Mouse (Mus musculus) mouse embryonic stem cell (cell line): ENCODE data around the gene Spag16.

Experiments
- in situ Hi-C, 2 experiments: fragments of 300-500 bp; cut with MboI; formaldehyde crosslinking; loops; 1 replicate in 1 of 2; 3 replicates in 1 of 2; pipeline ENCODE4 v1.14.3; 2019 to 2020; ENCODE audit warnings: low sequenced_read_pairs in 2 of 2, low pct_unique_long_range_greater_than_20kb in 1 of 2, mixed read lengths in 1 of 2; ENCODE audit not compliant: unreplicated experiment in 1 of 2

The Spag16 gene

DNA sequence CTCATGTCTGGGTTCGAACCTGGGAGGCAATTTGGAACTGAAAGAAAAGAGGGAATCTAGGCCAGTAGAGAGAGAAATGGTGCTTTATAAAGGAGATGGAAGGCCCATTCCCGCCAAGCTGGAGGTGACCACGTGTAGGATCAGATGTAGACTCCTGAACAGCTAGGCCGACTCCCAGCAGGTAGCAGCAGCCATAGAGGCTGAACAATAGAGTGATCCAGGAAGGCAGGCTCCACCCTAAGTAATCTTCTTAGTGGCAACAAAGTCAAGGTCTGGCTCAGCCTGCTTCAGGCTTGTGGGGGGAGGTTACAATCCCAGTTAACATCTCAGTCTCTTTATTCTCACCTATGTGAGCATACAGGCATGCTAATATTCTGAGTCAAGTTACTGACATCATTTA is 494.2 kb downstream of the Spag16 start:
- in situ Hi-C loops: no loop called here

DNA sequence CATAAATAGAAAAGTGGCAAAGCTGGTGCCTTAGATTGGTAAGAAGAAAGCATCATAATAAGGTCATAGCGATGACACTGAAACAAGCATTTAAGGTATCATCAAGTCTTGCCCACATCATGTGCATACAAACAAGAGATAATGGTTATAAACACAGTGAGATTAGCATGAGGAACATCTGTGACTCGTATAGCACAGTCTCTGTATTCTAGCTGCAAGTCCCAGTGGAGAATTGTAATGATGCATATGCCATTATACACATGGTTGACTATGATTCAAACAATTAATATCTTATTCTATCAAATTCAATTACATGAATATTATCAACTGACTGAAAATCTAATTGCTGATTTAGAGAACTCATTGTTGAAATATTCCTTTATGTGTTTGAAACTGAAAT is 519.4 kb downstream of the Spag16 start:
- in situ Hi-C loops: no loop called here

DNA sequence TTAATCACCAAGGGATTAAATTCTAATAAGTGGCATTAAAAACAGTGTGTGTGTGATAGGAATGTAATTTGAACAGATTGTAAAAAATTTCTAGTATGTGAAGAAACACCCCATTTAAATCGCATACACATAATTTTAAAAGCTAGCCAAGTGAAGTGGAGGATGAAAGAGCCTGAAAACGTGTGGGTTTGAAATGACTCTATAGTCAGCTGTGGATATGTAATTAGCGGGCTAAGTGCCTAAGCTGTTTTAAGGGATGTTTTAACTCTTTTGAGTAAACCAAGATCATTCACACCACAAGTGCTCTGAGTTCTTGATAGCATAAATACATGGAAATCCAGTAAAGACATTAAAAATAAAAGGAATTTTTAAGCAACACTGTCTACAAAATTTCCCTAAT is 524.6 kb downstream of the Spag16 start:
- in situ Hi-C loops: no loop called here

DNA sequence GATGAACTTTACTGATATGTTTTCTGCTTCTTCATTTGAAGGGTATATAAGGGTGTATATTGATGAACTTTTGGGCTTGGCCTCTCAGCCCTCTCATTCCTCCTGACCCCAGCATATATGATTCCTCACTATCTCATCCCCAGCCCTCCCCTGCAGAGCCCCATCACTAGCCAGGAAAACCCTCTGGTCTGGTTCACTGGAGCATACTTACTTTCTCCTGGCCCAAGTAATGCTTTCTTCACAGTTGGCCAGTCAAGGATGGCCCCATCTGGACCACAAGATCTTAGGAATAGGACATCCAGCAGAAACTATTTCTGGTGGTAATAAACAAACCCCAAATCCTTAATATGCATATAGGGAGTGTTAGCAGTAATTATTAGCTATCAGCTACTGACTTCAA is 527.2 kb downstream of the Spag16 start:
- in situ Hi-C loops: no loop called here

DNA sequence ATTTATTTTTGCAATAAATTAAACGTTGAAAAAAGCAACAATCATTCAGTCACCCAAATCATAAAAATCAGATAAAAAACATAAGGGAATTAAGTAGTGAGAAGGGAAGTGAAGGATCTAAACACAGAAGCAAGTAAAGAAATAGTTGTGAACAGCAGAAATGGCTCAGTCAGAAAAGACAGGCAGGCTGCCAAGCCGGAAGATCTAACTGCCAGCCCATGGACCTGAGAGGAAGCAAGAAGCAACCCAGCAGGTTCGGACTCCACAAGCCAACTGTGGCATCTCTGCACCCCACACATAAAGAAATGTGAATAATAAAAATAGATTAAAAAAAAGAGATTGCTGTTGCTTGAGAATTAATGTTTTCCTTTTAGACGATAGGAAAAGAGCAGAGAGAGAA is 545.0 kb downstream of the Spag16 start:
- in situ Hi-C loops: no loop called here

DNA sequence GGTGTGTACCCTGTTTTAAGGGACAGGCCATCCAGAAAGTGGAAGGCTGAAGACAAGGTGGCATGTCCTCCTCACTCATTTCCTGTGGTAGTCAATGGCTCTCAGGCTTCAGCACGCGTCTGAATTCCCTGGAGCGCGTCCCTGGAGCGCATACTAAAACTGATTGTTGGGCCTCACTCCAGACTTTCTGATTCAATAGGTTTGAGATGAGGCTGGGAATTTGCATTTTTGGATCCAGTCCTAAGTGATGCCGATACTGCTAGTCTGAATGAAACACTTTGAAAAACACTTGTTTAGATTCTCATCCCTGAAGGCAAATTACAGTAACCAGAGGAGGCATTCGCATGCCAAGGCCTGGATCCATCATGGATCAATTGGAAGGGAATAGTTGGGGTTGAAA is 553.3 kb downstream of the Spag16 start:
- in situ Hi-C loops: no loop called here

DNA sequence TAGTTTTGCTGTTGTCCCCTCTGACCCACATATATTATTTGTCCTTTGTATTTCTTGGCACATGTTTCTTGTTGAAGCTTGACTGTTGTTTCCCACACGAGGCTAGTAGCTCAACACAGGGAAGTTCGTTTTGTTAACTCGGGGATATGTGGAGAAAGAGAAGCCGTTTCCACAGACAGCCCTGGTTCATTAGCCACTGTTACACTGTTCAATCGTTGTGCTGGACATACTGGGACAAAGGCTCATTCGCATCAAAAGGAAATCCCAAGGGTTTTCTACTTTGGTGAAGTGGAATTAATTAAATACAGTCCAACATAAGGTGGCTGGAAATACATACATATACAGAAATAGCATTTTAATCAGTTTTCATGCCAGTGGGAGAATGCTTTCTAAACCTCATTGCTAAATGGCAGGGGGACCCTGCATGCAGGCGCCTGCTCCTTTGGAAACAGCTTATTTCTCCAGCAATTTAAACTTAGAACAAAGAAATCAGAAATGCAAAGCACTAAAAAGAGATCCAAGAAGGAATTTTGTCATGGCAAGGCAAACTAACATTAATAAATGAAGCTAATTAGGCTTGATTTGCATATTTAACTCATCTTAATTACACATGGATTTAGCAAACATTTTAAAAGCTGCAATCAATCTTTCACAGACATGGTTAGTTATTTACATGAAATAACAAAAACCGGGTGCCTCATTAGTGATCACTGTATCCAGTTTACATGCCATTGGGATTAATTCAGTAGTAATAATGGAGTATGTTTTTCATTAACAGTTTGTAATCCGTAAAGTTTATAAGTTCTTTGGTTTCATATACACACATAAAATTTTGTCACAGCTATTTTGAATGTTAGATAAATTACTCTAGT is 615.7 kb downstream of the Spag16 start:
- in situ Hi-C loops: no loop called here

DNA sequence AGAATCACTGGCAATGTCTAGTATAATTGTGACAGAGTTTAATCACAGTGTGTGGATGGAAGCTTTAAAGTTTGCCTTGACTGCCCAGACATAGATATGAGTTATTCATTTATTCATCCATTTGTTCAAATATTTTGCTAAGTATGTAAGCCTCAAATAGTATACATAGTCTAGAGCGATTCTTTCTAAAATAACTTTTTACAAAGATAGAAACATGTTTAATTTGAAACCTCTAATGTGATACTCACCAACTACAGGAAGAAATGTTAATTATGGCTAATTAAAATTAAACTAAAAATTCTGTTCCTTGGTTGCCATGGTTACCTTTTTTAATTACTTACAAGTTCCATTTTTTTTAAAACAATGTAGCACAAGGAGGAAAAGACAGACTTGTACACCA is 653.1 kb downstream of the Spag16 start:
- in situ Hi-C loops: no loop called here

DNA sequence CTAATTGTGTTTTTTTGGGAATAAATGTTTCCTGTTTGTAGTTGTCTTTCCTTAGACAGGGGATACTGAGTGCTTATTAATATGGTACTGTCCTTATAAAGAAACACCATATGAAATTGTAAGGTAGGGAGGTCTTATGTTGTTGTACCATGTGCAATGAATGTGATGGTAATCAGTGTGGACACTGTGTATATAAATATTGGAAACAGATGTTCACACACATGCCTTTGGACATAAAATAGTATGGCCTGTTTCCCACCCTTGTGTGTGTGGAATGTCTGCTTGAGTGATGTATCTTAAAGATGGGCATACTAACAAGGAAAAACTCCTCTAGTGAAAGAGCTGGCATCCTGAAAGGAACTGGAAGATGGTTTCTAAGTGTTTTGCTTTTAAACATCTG is 692.1 kb downstream of the Spag16 start:
- in situ Hi-C loops: no loop called here

DNA sequence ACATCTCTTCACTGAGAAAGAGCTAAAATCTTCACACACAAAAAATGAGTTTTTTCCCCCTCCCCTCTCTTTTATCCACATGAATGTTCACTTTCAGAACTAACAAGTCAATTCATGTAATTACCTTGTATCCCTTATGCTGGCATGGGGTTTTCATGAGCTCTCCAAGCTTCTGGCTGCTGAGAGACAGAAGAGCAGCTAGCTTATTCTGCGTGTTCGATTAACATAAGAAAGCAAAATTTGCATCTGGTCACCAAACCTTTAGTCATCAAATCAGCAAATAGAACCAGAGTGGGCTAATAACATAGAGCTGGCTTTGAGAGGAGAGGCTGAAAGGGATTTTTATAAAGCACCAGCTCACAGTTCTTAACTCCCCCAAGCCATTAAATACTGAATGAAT is 700.4 kb downstream of the Spag16 start:
- in situ Hi-C loops: no loop called here

DNA sequence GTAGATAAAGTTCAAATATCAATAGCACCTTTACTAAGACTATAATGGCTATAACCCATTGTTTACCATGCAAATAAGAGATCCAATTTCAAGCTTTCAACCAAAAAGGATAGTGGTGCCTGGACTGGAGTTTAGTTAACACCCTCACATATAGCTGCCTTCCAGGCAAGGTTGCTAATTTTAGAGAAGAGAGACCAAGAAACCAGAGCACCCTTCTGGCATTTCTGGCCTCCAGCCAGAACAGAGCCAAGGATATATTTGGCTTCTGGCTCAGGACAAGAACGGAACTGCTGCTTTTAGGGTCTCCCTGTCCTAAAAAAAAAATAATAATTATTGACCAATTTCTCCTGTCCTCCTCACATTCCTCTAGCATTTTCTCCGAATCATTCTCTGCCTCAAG is 703.0 kb downstream of the Spag16 start:
- in situ Hi-C loops: no loop called here

DNA sequence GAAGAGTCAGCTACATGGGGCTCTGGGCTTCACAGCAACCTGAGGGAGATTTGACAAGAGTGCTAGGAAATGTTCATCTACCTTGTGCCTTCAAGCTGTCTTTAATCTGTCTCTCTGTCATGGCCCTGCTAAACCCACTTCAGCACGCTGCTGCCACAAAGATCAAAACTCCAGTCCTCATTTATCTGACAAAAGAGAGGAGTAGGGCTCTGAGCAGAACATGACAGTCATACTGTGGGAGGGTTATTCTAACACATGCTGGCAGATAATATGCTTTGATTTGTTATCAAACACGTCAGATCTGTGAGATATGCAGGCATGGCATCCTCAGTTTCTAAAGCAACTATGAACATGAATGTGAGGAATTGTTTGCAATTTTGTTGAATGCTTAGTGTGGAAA is 725.1 kb downstream of the Spag16 start:
- in situ Hi-C loops: no loop called here

DNA sequence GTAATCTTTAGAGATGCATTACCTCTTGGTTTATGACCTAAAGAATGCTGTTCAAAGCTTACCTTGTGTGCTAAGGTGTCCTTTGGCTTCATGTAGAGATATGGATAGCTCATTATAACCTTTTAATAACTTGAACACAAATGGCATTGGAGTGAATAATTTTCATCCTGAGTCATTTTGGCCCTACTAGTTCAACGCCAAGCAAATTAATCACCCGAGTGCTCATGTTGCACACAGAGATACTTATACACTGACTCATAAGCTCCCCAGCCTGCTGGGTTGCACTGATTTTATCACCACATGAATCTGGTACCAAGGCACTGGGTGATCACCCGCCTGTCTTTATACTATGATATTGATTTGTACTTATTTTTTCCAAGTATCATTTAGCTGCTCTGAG is 795.0 kb downstream of the Spag16 start:
- in situ Hi-C loops: no loop called here

DNA sequence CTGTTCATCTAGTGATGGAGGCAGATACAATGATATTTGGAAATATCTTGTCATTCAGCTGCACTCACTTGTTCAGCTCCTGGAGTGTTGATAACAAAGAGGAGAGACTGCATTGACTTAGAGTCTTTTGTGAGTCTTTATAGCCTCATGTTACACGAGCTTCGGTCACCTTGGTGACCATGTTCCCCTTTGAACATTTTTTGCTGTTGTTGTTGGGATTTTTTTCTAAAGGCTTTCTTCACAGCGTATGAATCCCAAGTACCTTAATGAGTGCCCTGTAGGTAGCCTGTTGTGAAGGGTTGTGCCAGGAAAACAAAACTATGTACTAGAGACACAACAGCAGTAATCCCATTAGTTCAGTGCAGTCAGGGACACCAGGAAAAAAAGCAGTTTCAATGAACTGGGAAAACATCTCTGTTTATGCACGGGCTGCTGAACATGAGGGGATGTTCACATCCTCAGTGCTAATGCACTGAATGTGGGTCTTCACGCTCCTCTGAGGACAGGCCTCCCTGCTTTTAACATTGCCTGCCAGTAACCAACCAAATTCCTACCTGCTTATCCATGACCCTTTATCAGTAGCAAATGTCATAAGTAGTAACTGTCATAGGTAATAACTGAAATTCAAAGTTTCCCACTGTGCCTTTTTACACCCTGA is 798.2 kb downstream of the Spag16 start:
- in situ Hi-C loops: no loop called here

DNA sequence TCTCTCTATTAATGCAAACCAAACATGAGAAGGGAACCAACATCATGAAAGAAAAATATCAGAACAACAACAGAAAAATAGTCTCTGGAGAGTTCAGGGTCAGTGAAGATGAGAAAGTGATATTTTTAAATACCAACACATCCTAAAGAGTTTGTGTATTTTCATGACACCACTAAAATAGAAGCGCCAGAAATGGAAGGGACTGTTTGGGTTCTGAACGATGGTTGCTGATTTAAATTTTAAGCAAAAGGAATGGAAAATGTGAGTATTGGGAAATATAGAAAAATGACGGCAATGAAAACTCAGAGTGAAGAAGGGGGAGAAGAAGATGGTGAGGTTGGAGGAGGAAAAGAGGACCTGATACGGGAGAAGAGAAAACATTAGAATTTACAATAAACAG is 825.9 kb downstream of the Spag16 start:
- in situ Hi-C loops: no loop called here

DNA sequence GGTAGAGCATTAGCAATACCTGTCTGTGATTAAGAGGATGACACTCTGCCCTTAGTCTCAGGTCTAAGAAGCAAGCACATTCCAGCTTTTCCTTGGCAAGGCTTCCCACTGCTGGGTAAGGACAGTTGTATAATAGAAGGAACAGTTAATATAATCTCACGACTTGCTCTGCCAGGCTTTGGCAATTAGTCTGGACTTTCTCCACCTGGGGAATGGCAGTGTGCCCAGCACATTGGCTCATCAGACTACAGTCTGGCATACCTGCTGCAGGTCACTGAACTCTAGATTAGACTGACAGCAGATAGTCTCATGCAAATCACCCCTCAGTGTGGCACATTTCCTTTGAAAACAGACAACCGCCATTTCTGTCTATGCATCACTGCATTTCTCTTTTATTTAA is 865.8 kb downstream of the Spag16 start:
- in situ Hi-C loops: no loop called here

DNA sequence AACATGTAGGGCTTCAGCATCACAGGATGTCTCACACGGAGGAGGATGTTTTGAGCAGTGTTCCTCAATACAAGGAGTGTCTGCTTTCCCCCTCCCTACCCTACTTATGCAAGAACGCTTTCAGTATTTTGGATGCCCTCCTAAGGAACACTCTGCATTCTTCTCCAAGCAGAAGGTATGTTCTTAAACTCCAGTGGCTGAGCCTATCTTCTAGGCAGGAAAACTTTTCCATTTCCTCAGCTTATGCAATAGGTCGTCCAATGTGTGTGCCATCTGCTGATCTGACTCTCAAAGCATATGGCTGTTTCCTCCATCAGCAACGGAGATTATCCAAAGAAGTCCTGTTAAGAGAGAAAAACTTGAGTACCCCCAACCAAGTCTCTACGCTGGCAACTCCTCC is 873.5 kb downstream of the Spag16 start:
- in situ Hi-C loops: no loop called here

DNA sequence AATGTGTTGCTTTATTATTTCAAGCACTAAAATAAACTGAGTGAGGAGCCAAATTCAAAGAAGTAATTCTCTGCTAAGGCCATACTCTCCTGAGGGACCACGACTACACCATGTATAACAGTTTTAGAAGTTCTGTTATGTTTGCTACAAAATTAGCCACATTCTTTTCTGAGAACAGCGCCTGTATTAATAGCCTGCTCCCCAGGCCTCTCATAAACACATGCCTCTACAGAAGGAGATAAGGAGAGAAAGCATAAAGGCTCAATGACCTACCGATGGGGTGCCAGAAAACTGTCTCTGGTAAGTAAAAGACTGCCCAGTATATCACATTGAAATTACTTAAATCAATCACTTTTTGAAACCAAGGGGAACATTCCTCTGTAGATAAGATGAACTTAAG is 877.2 kb downstream of the Spag16 start:
- in situ Hi-C loops: no loop called here

DNA sequence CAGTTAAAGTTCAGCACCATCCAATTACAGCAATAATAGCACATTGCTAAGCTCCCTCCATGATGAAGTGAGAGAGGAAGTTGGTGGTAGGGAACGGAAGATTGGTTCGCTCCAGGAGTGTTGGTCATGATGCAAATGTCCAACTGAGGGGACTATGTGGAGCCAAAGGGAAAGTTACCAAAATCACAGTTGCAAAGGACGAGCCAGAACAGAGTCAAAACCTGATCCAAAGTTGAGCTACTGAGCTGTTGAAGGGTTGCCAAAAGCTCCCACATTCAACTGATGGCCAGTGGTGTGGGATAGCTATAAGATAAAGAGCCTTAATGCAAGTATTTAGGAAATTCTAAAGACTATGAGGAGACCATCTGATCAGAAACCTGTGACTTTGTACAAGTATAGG is 879.1 kb downstream of the Spag16 start:
- in situ Hi-C loops: no loop called here

DNA sequence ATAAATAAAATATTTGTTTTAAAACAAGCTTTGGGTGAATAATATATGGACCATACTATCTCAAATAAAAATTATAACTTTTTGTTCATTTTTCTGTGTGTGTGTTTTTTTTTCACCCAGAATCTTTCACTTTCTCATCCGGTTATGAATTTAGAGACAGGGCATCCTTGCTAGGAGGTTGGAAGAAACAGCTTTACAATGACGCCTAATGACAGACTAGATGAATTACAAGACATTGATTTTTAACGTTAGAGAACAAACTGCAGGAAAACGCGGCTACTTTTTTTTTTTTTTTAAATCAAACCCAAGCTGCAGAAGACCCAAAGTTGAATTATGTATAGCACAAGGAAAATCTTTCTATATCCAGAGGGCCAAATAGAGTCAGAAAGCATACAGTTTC is 898.3 kb downstream of the Spag16 start:
- in situ Hi-C loops: no loop called here
